Mouse (Mus musculus) heart, adult 2 months (tissue): Measurements from ENCODE around the gene Ephb2. TPM values are rescaled to one million over a fixed set of nuclear protein-coding genes. Genes with fewer than 3 reads are reported as not detected.

Experiments used
- DNase-seq, 2 experiments: peaks; one replicate each; pipeline ENCODE4 v3.0.0; 2021
- H3K27ac ChIP-seq: fragments of 200-600 bp; 2 replicates; pipeline ENCODE4 v1.8.1; 2022
- H3K27me3 ChIP-seq: fragments of 200-500 bp; 2 replicates; pipeline ENCODE4 v1.6.1; 2012; ENCODE audit warnings: mild to moderate bottlenecking, low read length, inconsistent platforms, mixed read lengths; ENCODE audit not compliant: control insufficient read depth, insufficient read depth
- H3K36me3 ChIP-seq: fragments of 200-500 bp; 2 replicates; pipeline ENCODE4 v1.6.1; 2012; ENCODE audit warnings: low read length, inconsistent platforms; ENCODE audit not compliant: control insufficient read depth, insufficient read depth
- H3K4me1 ChIP-seq: fragments of 200-500 bp; 2 replicates; pipeline ENCODE4 v1.6.1; 2011; ENCODE audit warnings: low read length; ENCODE audit not compliant: control insufficient read depth, insufficient read depth
- H3K4me3 ChIP-seq: fragments of 200-600 bp; 2 replicates; pipeline ENCODE4 v1.8.1; 2022
- H3K79me2 ChIP-seq: fragments of 200-500 bp; replicated peaks from 2 replicates; pipeline ENCODE4 v1.6.1; 2012; ENCODE audit warnings: mild to moderate bottlenecking, inconsistent platforms, low read length, moderate library complexity, mixed read lengths; ENCODE audit not compliant: control insufficient read depth, insufficient read depth
- H3K9ac ChIP-seq: fragments of 200-500 bp; 2 replicates; pipeline ENCODE4 v1.6.1; 2012; ENCODE audit warnings: low read depth, mild to moderate bottlenecking, control low read depth, inconsistent platforms, low read length, mixed read lengths
- CTCF ChIP-seq: fragments of 200-600 bp; IDR thresholded peaks from 2 replicates; pipeline ENCODE4 v1.8.1; 2022; ENCODE audit warnings: antibody characterized with exemption, mild to moderate bottlenecking, moderate library complexity
- EP300 ChIP-seq: fragments of 200-500 bp; IDR thresholded peaks from 2 replicates; pipeline ENCODE4 v1.6.1; 2011; ENCODE audit warnings: low read depth, low read length, control low read depth; ENCODE audit not compliant: insufficient read depth
- POLR2A ChIP-seq: fragments of 200-500 bp; IDR thresholded peaks from 2 replicates; pipeline ENCODE4 v1.6.1; 2011; ENCODE audit warnings: mild to moderate bottlenecking, low read depth, low read length, control low read depth; ENCODE audit not compliant: insufficient read depth
- WGBS: fragments of 180-500 bp; shearing (Covaris S2); methylation state at CpG from one replicate; pipeline ENCODE4 v1.1.7; 2018; 5-methylcytosine and 5-hydroxymethylcytosine counted together
- intact Hi-C: fragments of 180-260 bp; cut with DNase I; formaldehyde crosslinking; loops from one replicate; pipeline ENCODE4 v1.15.1; 2025
- polyA plus RNA-seq: library from polyadenylated mRNA; depleted of rRNA; stranded (reverse); fragments of >200 nt; gene quantifications from 2 replicates; pipeline ENCODE4 v1.2.3, GENCODE M21; 2012
- total RNA-seq, 2 experiments: library from RNA; stranded (reverse); gene quantifications; 2 replicates each; pipeline ENCODE4 v1.2.3; 2021

Gene Ephb2
- total and polyA plus RNA-seq, 3 experiments, result 0.73 to 0.96 (median 0.77) TPM

DNA sequence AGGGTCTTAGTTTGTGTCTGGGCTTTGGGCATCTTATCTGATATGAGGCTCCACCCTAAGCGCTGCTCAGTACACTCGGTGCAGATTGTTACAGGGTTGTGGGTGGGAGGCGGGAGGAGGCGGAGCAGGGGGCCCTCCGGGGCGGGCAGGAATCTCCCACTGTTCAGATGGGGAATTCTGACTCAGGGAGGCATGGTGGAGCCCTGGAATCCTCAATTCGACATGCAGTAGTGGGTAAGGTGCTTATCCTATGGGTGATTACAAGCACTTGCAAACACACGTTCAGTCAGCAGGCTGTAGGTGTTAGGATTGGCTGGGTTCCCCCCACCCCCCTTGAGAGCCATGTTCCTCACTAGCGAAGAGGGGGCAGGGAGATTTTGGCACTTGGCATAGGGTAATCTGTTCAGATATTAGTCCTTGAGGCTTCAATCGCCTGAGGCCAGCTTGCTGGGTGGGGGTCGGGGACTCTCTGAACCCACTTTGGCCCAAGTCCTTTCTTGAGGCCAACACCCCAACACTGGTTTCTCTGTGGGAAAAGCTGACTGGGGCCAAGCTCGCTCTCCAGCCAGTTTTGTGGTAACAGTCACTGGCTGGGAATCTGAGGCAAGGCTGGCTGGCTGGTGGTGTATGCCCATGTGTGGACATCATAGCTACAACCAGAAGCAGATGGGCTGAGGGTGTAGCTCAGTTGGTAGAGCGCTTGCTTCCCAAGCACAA lies 186.2 kb downstream of the Ephb2 start:
- H3K27me3 ChIP-seq, result no peaks in the 10 kb centered on the region
- 34% methylated on average over 13 of the region's 13 CpGs for WGBS
- DNase-seq, result no peak
- no peaks in the 10 kb centered on the region for H3K36me3 ChIP-seq
- intact Hi-C loops, result loop anchor here (1.0 to 2.0 kb wide), 2 partner anchors 192 to 423 kb away; no protein-coding TSS in a partner anchor
- no peak overlapping the region for H3K9ac ChIP-seq
- TF ChIP-seq CTCF (no peak), EP300 (no peak), POLR2A (no peak)
- H3K4me1 ChIP-seq, result no peaks in the 10 kb centered on the region
- no peak overlapping the region for H3K4me3 ChIP-seq
- no peak overlapping the region for H3K27ac ChIP-seq
- H3K79me2 ChIP-seq, result no peaks in the 10 kb centered on the region

DNA sequence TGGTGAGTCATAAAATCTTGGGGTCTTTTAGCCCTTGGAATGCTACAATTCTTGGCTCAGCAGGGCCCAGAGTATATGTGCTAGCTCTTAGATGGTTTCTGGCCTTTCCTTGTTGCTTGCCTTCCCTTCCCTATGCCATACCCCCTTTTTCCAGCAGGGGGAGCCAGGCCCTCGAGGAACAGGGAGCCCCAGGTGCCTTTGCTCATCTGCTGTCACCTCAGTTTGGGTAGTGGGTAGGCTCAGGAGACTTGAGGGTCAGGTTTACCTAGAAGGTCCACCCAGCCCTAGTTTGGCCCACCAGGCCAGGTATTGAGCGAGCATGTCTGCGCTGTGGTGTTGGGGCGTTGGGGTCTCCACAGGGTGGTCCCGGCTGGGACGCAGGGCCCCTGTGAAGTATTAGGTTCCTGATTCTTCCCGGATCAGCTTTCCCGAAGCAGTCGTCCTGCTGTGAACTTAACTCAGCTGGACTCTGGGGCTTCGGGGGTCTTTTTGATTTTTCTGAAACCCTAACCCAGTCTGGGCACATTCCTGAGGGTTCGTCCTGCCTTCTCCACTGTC lies 186.8 kb downstream of the Ephb2 start:
- H3K4me1 ChIP-seq, result no peaks in the 10 kb centered on the region
- 16% methylated on average over 11 of the region's 11 CpGs for WGBS
- no peak overlapping the region for H3K27ac ChIP-seq
- no peaks in the 10 kb centered on the region for H3K27me3 ChIP-seq
- H3K4me3 ChIP-seq, result no peak overlapping the region
- DNase-seq, result peak; percentile 53 to 76
- intact Hi-C loops, result loop anchor here (1.0 kb wide), 1 partner anchor 192 kb away; no protein-coding TSS in a partner anchor
- no peaks in the 10 kb centered on the region for H3K36me3 ChIP-seq
- TF ChIP-seq CTCF (peak; percentile 89), POLR2A (no peak)
- H3K79me2 ChIP-seq, result no peaks in the 10 kb centered on the region
- no peak overlapping the region for H3K9ac ChIP-seq

GRCm38 (mm10) chr4:136638890-136639289 lies 196.9 kb downstream of the Ephb2 start:
- no peak for TF ChIP-seq POLR2A
- TF ChIP-seq EP300, result no peak
- no peak for TF ChIP-seq CTCF
- DNase-seq, result no peak
- Histone ChIP-seq H3K27ac (no peak overlapping the region), H3K79me2 (no peaks in the 10 kb centered on the region), H3K4me1 (no peaks in the 10 kb centered on the region), H3K27me3 (peaks cover 8% of the 10 kb centered on the region), H3K4me3 (no peak overlapping the region), H3K36me3 (no peaks in the 10 kb centered on the region), H3K9ac (no peak overlapping the region)
- intact Hi-C loops, result no loop called here
- 25% methylated on average over 10 of the region's 10 CpGs for WGBS

- no peaks in the 10 kb centered on the region for H3K4me1 ChIP-seq
- H3K4me3 ChIP-seq, result no peak overlapping the region
- intact Hi-C loops, result no loop called here
- H3K79me2 ChIP-seq, result no peaks in the 10 kb centered on the region
- no peak overlapping the region for H3K9ac ChIP-seq
- no peak overlapping the region for H3K27ac ChIP-seq
- TF ChIP-seq POLR2A, result no peak
- no peak for TF ChIP-seq CTCF
- TF ChIP-seq EP300, result no peak
- H3K27me3 ChIP-seq, result peaks cover 8% of the 10 kb centered on the region
- no peak for DNase-seq
- 51% methylated on average over 7 of the region's 7 CpGs for WGBS
- no peaks in the 10 kb centered on the region for H3K36me3 ChIP-seq
These were observed 197.5 kb downstream of the Ephb2 start for GRCm38 (mm10) chr4:136638230-136638750.

DNA sequence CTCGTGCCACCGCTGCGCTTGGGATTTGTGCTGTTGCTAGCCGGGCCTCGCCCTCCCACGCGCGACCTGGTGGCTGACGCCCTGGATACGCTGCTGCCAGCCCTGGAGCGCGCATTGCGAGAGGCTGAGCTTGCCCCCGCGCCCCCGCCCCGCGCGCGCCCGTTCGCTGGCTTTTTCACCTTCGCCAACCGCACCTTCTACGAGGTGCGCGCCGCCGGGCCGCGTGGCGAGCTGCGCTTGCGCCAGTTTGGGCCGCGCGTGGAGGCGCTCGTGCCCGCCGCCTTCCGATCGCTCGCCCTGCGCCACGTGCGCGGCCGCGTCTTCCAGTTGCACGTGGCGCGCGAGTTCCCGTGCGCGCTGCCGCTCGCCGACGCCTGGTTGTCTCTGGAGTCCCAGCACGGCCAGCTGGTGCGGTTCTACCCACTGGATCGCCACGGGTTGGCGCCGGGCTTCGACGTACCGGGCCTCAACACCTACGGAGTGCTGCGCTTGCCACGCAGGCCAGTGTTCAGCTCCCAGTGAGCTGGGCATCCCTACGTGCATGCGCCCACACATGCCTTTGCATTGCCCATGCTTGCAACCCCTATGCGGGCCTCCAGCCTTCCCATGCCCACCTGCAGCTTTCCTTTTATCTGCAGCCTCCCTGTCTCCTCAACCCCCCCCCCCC lies 198.1 kb downstream of the Ephb2 start:
- no peak for DNase-seq
- Histone ChIP-seq H3K36me3 (no peaks in the 10 kb centered on the region), H3K27me3 (peaks cover 8% of the 10 kb centered on the region), H3K4me1 (no peaks in the 10 kb centered on the region), H3K9ac (no peak overlapping the region), H3K27ac (no peak overlapping the region), H3K4me3 (no peak overlapping the region), H3K79me2 (no peaks in the 10 kb centered on the region)
- 4% methylated on average over 74 of the region's 76 CpGs for whole genome bisulfite sequencing
- intact Hi-C loops, result no loop called here
- TF ChIP-seq EP300 (no peak), POLR2A (no peak), CTCF (no peak)

GRCm38 (mm10) chr4:136636983-136637562 lies 198.7 kb downstream of the Ephb2 start:
- no peaks in the 10 kb centered on the region for H3K4me1 ChIP-seq
- H3K36me3 ChIP-seq, result no peaks in the 10 kb centered on the region
- H3K27me3 ChIP-seq, result peaks cover 8% of the 10 kb centered on the region
- intact Hi-C loops, result no loop called here
- 18% methylated on average over 37 of the region's 37 CpGs for WGBS
- no peak overlapping the region for H3K9ac ChIP-seq
- H3K79me2 ChIP-seq, result no peaks in the 10 kb centered on the region
- no peak overlapping the region for H3K27ac ChIP-seq
- TF ChIP-seq POLR2A (no peak), CTCF (no peak), EP300 (no peak)
- H3K4me3 ChIP-seq, result no peak overlapping the region
- DNase-seq, result no peak
